Mouse (Mus musculus): ENCODE results near the gene Eif4g1.

DNA sequence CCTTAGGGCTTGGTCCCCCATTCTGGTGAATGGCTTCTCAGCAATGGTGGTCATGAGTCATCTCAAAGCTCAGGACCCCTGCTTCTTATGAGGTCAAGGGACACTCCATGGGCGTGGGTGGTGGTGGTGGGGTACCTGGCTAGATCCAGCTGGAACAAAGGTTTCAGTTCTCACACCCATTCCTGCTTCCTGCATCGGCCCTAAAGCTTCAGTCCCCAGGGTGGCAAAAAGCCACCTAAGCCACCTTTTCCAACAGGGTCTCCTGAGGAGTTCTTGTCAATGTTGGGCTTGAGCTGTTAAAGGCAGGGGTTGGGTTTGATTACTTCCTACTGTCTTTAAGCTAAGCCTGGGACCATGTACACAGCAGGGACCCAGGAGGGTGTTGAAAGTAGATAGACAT is 47.0 kb downstream of the Eif4g1 start:
- no peak for TF ChIP-seq CTCF (IDR thresholded peaks at IDR 0.05; ENCODE audit: borderline replicate concordance, extremely low read depth, insufficient read depth, insufficient read length)
- TF ChIP-seq POLR2A (IDR thresholded peaks at IDR 0.05; ENCODE audit: borderline replicate concordance, extremely low read depth, insufficient read depth, insufficient read length, poor library complexity, severe bottlenecking) = no peak
